Mouse (Mus musculus): ENCODE data around the gene Gm10197. TPM values are rescaled to one million over a fixed set of nuclear protein-coding genes. Genes with fewer than 3 reads are reported as not detected.
A peak's percentile ranks its signal among the peaks of the same experiment; 100 is the strongest.

The Gm10197 gene
- polyA plus RNA-seq, 1 experiment from 2014 or later: not detected

DNA sequence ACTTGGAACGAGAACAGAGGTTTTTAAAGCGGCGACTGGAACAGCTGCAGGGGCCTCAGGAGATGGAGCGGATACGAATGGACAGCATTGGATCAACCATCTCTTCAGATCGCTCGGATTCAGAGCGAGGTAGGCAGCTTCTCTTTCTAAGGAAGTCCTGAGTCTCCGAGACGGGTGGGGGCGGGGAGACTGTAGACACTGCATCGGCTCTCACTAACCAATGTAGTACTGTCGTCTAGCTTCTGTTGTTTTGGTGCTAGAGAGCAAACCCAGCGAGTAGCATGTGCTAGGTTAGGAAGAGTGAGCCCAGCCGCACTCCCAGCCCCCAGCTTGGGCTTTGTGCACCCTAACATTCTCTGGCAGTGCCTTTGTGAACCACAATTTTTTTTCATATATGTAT, 1.3 kb downstream of the Gm10197 start:
- Histone ChIP-seq H3K27ac (replicated peaks; ENCODE audit: low read depth, low read length) (no peak overlapping the region), H3K27me3 (replicated peaks; ENCODE audit: control insufficient read depth, insufficient read depth, low read length) (no peaks in the 10 kb centered on the region), H3K4me2 (ENCODE audit: low read depth, low read length) (no peak overlapping the region), H3K4me1 (ENCODE audit: control insufficient read depth, insufficient read depth, low read length) (peaks cover 7% of the 10 kb centered on the region), H3K4me3 (ENCODE audit: low read depth, low read length) (no peak overlapping the region), H3K9ac (ENCODE audit: low read depth, low read length) (no peak overlapping the region), H3K9me3 (ENCODE audit: control insufficient read depth, low read length) (no peaks in the 10 kb centered on the region), H3K36me3 (ENCODE audit: control insufficient read depth, insufficient read depth, low read length) (peaks cover 36% of the 10 kb centered on the region; the same call in 1 of the 2 replicates)
- DNase-seq (ENCODE audit: low spot score) (no peak), ATAC-seq (ENCODE audit: low read depth) (0 out of 2 replicates have a peak, but pooled peaks have one; percentile 13)
- WGBS: 77% methylated on average over 15 of the region's 15 CpGs

DNA sequence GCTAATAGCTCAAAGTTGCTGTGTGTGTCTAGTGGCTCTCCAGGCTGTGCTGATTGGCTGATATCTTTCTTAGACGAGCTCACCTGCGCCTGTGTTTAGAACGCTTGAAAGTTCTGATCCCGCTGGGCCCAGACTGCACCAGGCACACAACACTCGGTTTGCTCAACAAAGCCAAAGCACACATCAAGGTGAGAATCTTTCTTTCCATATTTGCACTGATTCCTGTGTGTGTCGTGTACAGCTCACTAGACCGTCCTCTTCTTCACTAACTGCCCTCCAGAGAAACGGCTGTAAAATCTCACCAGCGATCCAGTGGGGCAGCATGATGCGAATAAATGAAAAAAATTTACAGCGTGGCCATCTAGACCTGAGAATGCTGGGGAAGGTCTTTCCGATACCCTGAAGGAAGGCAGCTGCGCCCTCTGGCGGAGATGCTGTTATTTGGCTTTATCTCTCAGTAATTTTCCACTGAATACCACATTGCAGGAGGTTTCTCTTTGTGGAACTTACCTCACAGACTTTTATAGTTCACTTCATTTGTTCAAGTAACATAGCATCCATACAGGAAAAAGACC, 2.0 kb downstream of the Gm10197 start:
- peak; percentile 51 for ATAC-seq (ENCODE audit: low read depth)
- H3K4me1 ChIP-seq (ENCODE audit: control insufficient read depth, insufficient read depth, low read length): peaks cover 12% of the 10 kb centered on the region
- no peak overlapping the region for H3K27ac ChIP-seq (replicated peaks; ENCODE audit: low read depth, low read length)
- peak; percentile 89 for DNase-seq (ENCODE audit: low spot score)
- H3K36me3 ChIP-seq (ENCODE audit: control insufficient read depth, insufficient read depth, low read length): peaks cover 30% of the 10 kb centered on the region; the same call in 1 of the 2 replicates
- no peaks in the 10 kb centered on the region for H3K9me3 ChIP-seq (ENCODE audit: control insufficient read depth, low read length)
- H3K4me2 ChIP-seq (ENCODE audit: low read depth, low read length): no peak overlapping the region
- H3K27me3 ChIP-seq (replicated peaks; ENCODE audit: control insufficient read depth, insufficient read depth, low read length): no peaks in the 10 kb centered on the region
- no peak overlapping the region for H3K9ac ChIP-seq (ENCODE audit: low read depth, low read length)
- 32% methylated on average over 14 of the region's 14 CpGs for WGBS
- H3K4me3 ChIP-seq (ENCODE audit: low read depth, low read length): no peak overlapping the region

DNA sequence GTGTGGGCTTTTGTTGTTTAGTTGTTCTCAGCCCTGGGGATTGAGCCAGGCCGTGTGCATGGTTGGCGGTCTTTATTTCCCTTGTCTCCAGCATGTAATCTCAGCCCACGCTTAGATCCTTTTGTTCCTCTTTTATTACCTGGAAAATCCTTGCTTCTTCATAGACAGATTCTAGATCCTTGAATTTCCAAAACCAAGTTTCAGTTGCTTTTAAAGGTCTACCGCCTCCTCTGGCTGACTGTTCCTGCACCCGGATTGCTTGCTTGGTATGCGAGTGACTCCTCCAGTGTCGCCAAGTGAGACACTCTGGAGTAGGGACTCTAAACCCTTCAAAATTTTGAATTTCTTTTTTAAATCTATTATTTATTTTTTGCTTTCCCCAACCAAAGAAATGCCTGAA, 4.7 kb downstream of the Gm10197 start:
- Histone ChIP-seq H3K36me3 (ENCODE audit: control insufficient read depth, insufficient read depth, low read length) (peaks cover 11% of the 10 kb centered on the region; the same call in 1 of the 2 replicates), H3K4me1 (ENCODE audit: control insufficient read depth, insufficient read depth, low read length) (peaks cover 15% of the 10 kb centered on the region), H3K27ac (replicated peaks; ENCODE audit: low read depth, low read length) (no peak overlapping the region), H3K4me2 (ENCODE audit: low read depth, low read length) (no peak overlapping the region), H3K27me3 (replicated peaks; ENCODE audit: control insufficient read depth, insufficient read depth, low read length) (no peaks in the 10 kb centered on the region), H3K9ac (ENCODE audit: low read depth, low read length) (no peak overlapping the region), H3K4me3 (ENCODE audit: low read depth, low read length) (no peak overlapping the region), H3K9me3 (ENCODE audit: control insufficient read depth, low read length) (no peaks in the 10 kb centered on the region)
- DNase-seq (ENCODE audit: low spot score) (no peak), ATAC-seq (ENCODE audit: low read depth) (no peak)
- WGBS: 87% methylated on average over 7 of the region's 7 CpGs

DNA sequence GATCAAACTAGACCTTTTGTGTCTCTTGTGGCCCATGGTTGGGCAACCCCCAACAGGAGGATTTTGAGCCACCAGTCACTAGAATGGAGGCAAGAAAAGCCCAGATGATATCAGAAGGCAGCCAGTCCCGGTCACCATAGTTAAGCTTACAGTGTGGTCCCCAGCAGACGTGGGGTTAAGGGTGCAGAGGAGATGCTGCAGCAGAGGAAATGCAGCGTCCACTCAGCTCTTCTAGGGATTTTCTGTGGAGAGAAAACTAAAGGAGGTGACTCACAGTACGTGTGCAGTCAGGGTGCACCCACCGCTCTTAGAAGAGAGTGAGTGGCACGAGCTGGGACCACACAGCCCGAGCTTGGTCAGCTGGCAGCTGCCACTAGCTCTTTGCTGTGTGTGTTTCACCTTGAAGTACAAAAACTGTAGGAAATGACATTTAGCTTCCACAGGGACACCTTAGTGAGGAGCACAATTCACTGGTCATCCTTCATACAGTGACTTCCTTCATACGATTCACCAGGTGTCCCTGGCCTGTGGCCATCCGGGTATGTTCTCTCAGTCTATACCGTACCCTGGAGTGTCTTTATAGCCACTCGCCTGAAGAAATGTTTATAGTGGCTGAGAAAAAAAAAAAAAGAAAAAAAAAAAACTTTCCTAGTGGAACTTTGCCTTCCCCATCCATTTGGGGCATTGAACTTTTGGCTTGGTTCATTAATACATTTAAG, 5.3 kb downstream of the Gm10197 start:
- DNase-seq (ENCODE audit: low spot score) (no peak), ATAC-seq (ENCODE audit: low read depth) (no peak)
- Histone ChIP-seq H3K36me3 (ENCODE audit: control insufficient read depth, insufficient read depth, low read length) (peaks cover 4% of the 10 kb centered on the region; the same call in 1 of the 2 replicates), H3K4me3 (ENCODE audit: low read depth, low read length) (no peak overlapping the region), H3K27ac (replicated peaks; ENCODE audit: low read depth, low read length) (no peak overlapping the region), H3K4me1 (ENCODE audit: control insufficient read depth, insufficient read depth, low read length) (peaks cover 15% of the 10 kb centered on the region), H3K9ac (ENCODE audit: low read depth, low read length) (no peak overlapping the region), H3K27me3 (replicated peaks; ENCODE audit: control insufficient read depth, insufficient read depth, low read length) (no peaks in the 10 kb centered on the region), H3K4me2 (ENCODE audit: low read depth, low read length) (no peak overlapping the region), H3K9me3 (ENCODE audit: control insufficient read depth, low read length) (no peaks in the 10 kb centered on the region)
- WGBS: 79% methylated on average over 11 of the region's 11 CpGs

DNA sequence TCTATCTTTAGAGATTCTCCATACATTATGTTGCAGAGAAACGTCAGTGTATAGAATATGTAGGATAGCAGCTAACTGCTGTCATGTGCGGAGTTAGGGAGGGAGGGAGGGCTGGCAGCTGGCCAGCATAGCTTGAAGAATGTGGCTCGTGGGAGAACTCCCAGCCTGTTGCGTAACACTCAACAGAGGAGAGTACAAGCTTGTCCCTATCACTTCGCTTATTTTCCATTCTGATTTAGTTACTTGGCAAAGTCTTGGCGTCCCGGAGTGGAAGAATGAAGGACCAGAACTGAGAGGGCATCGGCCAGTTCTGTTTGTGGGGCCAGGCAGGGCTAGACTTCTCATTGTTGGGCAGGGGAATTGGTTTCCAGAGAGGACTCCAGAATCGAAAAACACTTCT, 6.6 kb downstream of the Gm10197 start:
- DNase-seq (ENCODE audit: low spot score) (peak; percentile 96), ATAC-seq (ENCODE audit: low read depth) (peak; percentile 83)

DNA sequence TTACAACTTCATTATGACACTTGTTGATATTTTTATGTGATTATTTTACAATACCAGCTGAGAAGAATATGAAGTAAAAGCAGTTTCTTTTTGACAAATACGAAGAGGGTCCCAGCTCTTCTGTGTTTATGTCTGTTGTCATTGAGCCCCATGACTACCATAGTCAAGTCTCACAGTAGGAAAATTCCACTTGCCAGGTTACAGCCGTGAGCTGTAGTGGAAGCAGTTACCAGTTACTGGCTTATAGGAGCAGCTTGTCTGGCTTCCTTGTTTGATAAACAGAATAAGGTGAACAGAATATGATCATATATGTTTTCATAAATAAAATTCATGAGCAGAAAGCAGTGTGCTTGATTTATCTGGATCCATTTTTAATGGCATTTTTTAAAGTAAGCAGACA, 7.0 kb downstream of the Gm10197 start:
- Histone ChIP-seq H3K4me1 (ENCODE audit: control insufficient read depth, insufficient read depth, low read length) (peaks cover 22% of the 10 kb centered on the region), H3K4me3 (ENCODE audit: low read depth, low read length) (no peak overlapping the region), H3K9me3 (ENCODE audit: control insufficient read depth, low read length) (no peaks in the 10 kb centered on the region), H3K9ac (ENCODE audit: low read depth, low read length) (no peak overlapping the region), H3K36me3 (ENCODE audit: control insufficient read depth, insufficient read depth, low read length) (no peaks in the 10 kb centered on the region), H3K27ac (replicated peaks; ENCODE audit: low read depth, low read length) (no peak overlapping the region), H3K4me2 (ENCODE audit: low read depth, low read length) (peak overlapping the region; percentile 51; the same call in 1 of the 2 replicates), H3K27me3 (replicated peaks; ENCODE audit: control insufficient read depth, insufficient read depth, low read length) (no peaks in the 10 kb centered on the region)
- 58% methylated on average over 2 of the region's 2 CpGs for WGBS
- DNase-seq (ENCODE audit: low spot score) (no peak), ATAC-seq (ENCODE audit: low read depth) (no peak)

More for the DNA sequence above, 6.6 kb downstream of the Gm10197 start:
- Histone ChIP-seq H3K27me3 (replicated peaks; ENCODE audit: control insufficient read depth, insufficient read depth, low read length) (no peaks in the 10 kb centered on the region), H3K4me1 (ENCODE audit: control insufficient read depth, insufficient read depth, low read length) (peaks cover 19% of the 10 kb centered on the region), H3K9ac (ENCODE audit: low read depth, low read length) (0 out of 2 replicates have a peak overlapping the region, but pooled peaks have one; percentile 45), H3K9me3 (ENCODE audit: control insufficient read depth, low read length) (no peaks in the 10 kb centered on the region), H3K27ac (replicated peaks; ENCODE audit: low read depth, low read length) (peak overlapping the region; percentile 86), H3K36me3 (ENCODE audit: control insufficient read depth, insufficient read depth, low read length) (no peaks in the 10 kb centered on the region), H3K4me3 (ENCODE audit: low read depth, low read length) (peak overlapping the region; percentile 14; the same call in 1 of the 2 replicates), H3K4me2 (ENCODE audit: low read depth, low read length) (peak overlapping the region; percentile 51)
- WGBS: 16% methylated on average over 9 of the region's 9 CpGs

DNA sequence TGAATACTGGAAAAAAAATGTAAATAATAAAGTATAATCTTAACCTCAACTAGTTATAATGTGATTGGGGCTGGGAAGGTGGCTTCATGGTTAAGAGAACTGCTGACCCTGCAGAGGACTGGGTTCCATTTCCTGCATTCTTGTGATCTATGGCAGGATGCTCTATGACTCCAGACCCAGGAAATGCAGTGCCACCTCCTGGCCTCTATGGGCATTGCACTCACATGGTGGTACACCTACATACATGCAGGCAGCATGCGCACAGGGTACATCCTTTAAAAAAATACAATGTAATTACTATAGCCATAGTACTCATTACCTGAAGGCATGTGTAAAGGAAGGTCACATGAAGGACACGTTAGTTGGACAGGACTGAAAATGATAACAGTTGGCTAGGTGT, 8.6 kb downstream of the Gm10197 start:
- no peak overlapping the region for H3K4me2 ChIP-seq (ENCODE audit: low read depth, low read length)
- H3K9ac ChIP-seq (ENCODE audit: low read depth, low read length): no peak overlapping the region
- no peak overlapping the region for H3K4me3 ChIP-seq (ENCODE audit: low read depth, low read length)
- DNase-seq (ENCODE audit: low spot score) (no peak), ATAC-seq (ENCODE audit: low read depth) (no peak)
- 48% methylated on average over 2 of the region's 2 CpGs for WGBS
- H3K36me3 ChIP-seq (ENCODE audit: control insufficient read depth, insufficient read depth, low read length): no peaks in the 10 kb centered on the region
- H3K9me3 ChIP-seq (ENCODE audit: control insufficient read depth, low read length): no peaks in the 10 kb centered on the region
- H3K27ac ChIP-seq (replicated peaks; ENCODE audit: low read depth, low read length): no peak overlapping the region
- no peaks in the 10 kb centered on the region for H3K27me3 ChIP-seq (replicated peaks; ENCODE audit: control insufficient read depth, insufficient read depth, low read length)
- H3K4me1 ChIP-seq (ENCODE audit: control insufficient read depth, insufficient read depth, low read length): peaks cover 22% of the 10 kb centered on the region

DNA sequence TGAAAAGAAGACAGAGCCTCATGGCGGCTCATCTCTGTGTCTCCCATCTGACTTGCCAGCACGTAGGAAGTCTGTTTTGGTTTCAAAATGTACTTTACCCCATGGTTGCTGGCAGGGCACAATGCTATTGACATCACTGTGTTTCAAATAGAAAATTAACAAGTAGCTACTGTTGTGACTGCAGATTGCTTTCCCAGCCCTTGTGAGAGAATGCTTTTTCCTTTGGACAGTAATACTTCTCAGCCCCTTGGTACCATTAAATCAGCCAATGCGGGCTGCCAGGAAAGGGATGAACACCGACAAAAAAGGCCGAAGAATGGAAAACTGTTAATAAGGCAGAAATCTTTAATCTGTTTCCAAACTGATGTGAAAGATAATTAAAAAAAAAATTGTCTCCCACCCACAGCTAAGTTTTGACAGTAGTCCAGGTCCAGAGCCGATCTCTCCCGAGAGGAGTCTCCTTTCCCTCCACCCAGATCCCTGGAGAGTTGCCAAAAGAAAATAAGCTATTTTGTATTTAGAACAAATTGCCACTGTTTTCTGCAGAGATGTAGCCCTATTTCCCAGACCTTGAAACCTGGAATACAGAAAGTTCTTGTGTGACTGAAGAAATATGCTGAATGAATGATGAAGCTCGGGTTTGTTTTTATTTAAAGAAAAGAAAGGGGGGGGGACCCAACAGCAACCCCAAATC, 11.2 kb downstream of the Gm10197 start:
- ATAC-seq (ENCODE audit: low read depth): no peak
- WGBS: 48% methylated on average over 8 of the region's 8 CpGs
- no peaks in the 10 kb centered on the region for H3K36me3 ChIP-seq (ENCODE audit: control insufficient read depth, insufficient read depth, low read length)
- H3K4me2 ChIP-seq (ENCODE audit: low read depth, low read length): peak overlapping the region; percentile 34; the same call in 1 of the 2 replicates
- no peak overlapping the region for H3K4me3 ChIP-seq (ENCODE audit: low read depth, low read length)
- no peak overlapping the region for H3K9ac ChIP-seq (ENCODE audit: low read depth, low read length)
- H3K4me1 ChIP-seq (ENCODE audit: control insufficient read depth, insufficient read depth, low read length): peaks cover 20% of the 10 kb centered on the region
- peak; percentile 54 for DNase-seq (ENCODE audit: low spot score)
- no peaks in the 10 kb centered on the region for H3K9me3 ChIP-seq (ENCODE audit: control insufficient read depth, low read length)
- peak overlapping the region; percentile 35 for H3K27ac ChIP-seq (replicated peaks; ENCODE audit: low read depth, low read length)
- no peaks in the 10 kb centered on the region for H3K27me3 ChIP-seq (replicated peaks; ENCODE audit: control insufficient read depth, insufficient read depth, low read length)
